ENCODE assay signal across 7 mouse cellular contexts in genomic region chrX:7763631-7764393, GRCm38 (mm10). TPM values are rescaled to one million over a fixed set of nuclear protein-coding genes. Genes with fewer than 3 reads are reported as not detected.
DNase-seq lines count a peak whose midpoint lies in the region; ATAC-seq and TF ChIP-seq lines count a peak whose summit lies in the region.

No protein-coding gene starts in this region.

- no peak for ATAC-seq in embryonic facial prominence, embryonic 12.5 days (ENCODE audit: insufficient number of reproducible peaks, insufficient read depth, low FRiP score, low TSS enrichment)
- ATAC-seq in limb, embryonic 11.5 days (ENCODE audit: insufficient number of reproducible peaks, low FRiP score, low TSS enrichment, low read depth), result no peak
- peak; percentile 15; the same call in 1 of the 2 replicates for ATAC-seq in midbrain, embryonic 11.5 days (ENCODE audit: low FRiP score)

- no peak overlapping the region for H3K27ac ChIP-seq in embryonic facial prominence, embryonic 12.5 days
- no peak overlapping the region for H3K27ac ChIP-seq in limb, embryonic 11.5 days (replicated peaks; ENCODE audit: low read depth, low read length)
- H3K27ac ChIP-seq in midbrain, embryonic 11.5 days (ENCODE audit: low read depth, low read length), result no peak overlapping the region

- H3K27me3 ChIP-seq in E14TG2a.4 (ENCODE audit: insufficient read depth, low read length), result no peaks in the 10 kb centered on the region
- H3K27me3 ChIP-seq in embryonic facial prominence, embryonic 12.5 days, result no peaks in the 10 kb centered on the region
- H3K27me3 ChIP-seq in limb, embryonic 11.5 days (ENCODE audit: control insufficient read depth, insufficient read depth, low read length), result no peaks in the 10 kb centered on the region
- no peaks in the 10 kb centered on the region for H3K27me3 ChIP-seq in midbrain, embryonic 11.5 days (ENCODE audit: control insufficient read depth, insufficient read depth, low read length)

- intact Hi-C loops in heart, postnatal 36 days (cut with DNase I), result loop anchor here (2.0 kb wide), 1 partner anchor 13 kb away; no protein-coding TSS in a partner anchor

- 20% methylated on average over 22 of the region's 22 CpGs for WGBS in embryonic facial prominence, embryonic 12.5 days
- 10% methylated on average over 21 of the region's 22 CpGs for WGBS in limb, embryonic 11.5 days
- 12% methylated on average over 22 of the region's 22 CpGs for WGBS in midbrain, embryonic 11.5 days

- peaks cover 29% of the 10 kb centered on the region for H3K36me3 ChIP-seq in E14TG2a.4 (ENCODE audit: insufficient read depth, low read length)
- 0 out of 2 replicates have a peak, but pooled peaks cover 7% of the 10 kb centered on the region for H3K36me3 ChIP-seq in embryonic facial prominence, embryonic 12.5 days
- no peaks in the 10 kb centered on the region for H3K36me3 ChIP-seq in limb, embryonic 11.5 days (ENCODE audit: control insufficient read depth, insufficient read depth, low read length)
- no peaks in the 10 kb centered on the region; the same call in 1 of the 2 replicates for H3K36me3 ChIP-seq in midbrain, embryonic 11.5 days (ENCODE audit: control insufficient read depth, insufficient read depth, low read length)

- peak overlapping the region; percentile 91 for H3K4me3 ChIP-seq in E14TG2a.4 (replicated peaks; ENCODE audit: low read length)
- H3K4me3 ChIP-seq in embryonic facial prominence, embryonic 12.5 days, result peak overlapping the region; percentile 62
- peak overlapping the region; percentile 63 for H3K4me3 ChIP-seq in limb, embryonic 11.5 days (ENCODE audit: low read depth, low read length)
- peak overlapping the region; percentile 63 for H3K4me3 ChIP-seq in midbrain, embryonic 11.5 days (ENCODE audit: low read depth, low read length)

- TF ChIP-seq CTCF in E14TG2a.4 (conservative IDR thresholded peaks at IDR 0.05; ENCODE audit: low read length), result no peak

- H3K4me1 ChIP-seq in E14TG2a.4 (replicated peaks; ENCODE audit: low read depth, low read length), result peaks cover 30% of the 10 kb centered on the region
- no peaks in the 10 kb centered on the region for H3K4me1 ChIP-seq in embryonic facial prominence, embryonic 12.5 days
- no peaks in the 10 kb centered on the region for H3K4me1 ChIP-seq in limb, embryonic 11.5 days (ENCODE audit: control insufficient read depth, insufficient read depth, low read length)
- H3K4me1 ChIP-seq in midbrain, embryonic 11.5 days (ENCODE audit: control insufficient read depth, insufficient read depth, low read length), result peaks cover 10% of the 10 kb centered on the region

- peak; percentile 29 for DNase-seq in A20 (ENCODE audit: low read depth, low spot score)
- peak; percentile 23 to 53 for DNase-seq in heart, postnatal 36 days
- DNase-seq in limb, embryonic 11.5 days (ENCODE audit: low spot score), result peak; percentile 31
- peak; percentile 88 for DNase-seq in midbrain, embryonic 11.5 days (ENCODE audit: low spot score, missing footprints)
- DNase-seq in testis, postnatal 10 days (ENCODE audit: low spot score), result peak; percentile 64

- peak overlapping the region; percentile 65 for H3K9ac ChIP-seq in embryonic facial prominence, embryonic 12.5 days
- H3K9ac ChIP-seq in limb, embryonic 11.5 days (ENCODE audit: low read length), result peak overlapping the region; percentile 3
- H3K9ac ChIP-seq in midbrain, embryonic 11.5 days (ENCODE audit: low read length), result peak overlapping the region; percentile 63

- peak overlapping the region; percentile 64 for H3K4me2 ChIP-seq in embryonic facial prominence, embryonic 12.5 days (replicated peaks)
- H3K4me2 ChIP-seq in limb, embryonic 11.5 days (ENCODE audit: low read depth, severe bottlenecking), result peak overlapping the region; percentile 60
- peak overlapping the region; percentile 62 for H3K4me2 ChIP-seq in midbrain, embryonic 11.5 days

- H3K9me3 ChIP-seq in E14TG2a.4 (ENCODE audit: low read length), result no peaks in the 10 kb centered on the region
- H3K9me3 ChIP-seq in embryonic facial prominence, embryonic 12.5 days, result no peaks in the 10 kb centered on the region
- no peaks in the 10 kb centered on the region for H3K9me3 ChIP-seq in limb, embryonic 11.5 days (ENCODE audit: control insufficient read depth, low read length)
- H3K9me3 ChIP-seq in midbrain, embryonic 11.5 days (ENCODE audit: control insufficient read depth, low read length), result no peaks in the 10 kb centered on the region

RNA-seq across cellular contexts. Expression of gene Tfe3, which starts 1.5 kb away (rescaled TPM):
- 31.8 and 32.1 TPM in 2 replicates for polyA plus RNA-seq in embryonic facial prominence, embryonic 12.5 days (2016; fragmentation: Nextera tagmentation; extraction: Ambion mirVana)
- 10 to 100 TPM; 14.3 to 17.3 TPM for total RNA-seq in heart, postnatal 36 days (2021)
- polyA plus RNA-seq in limb, embryonic 11.5 days (2014; fragmentation: Nextera tagmentation; extraction: Ambion mirVana), result 17.7 and 20.6 TPM in 2 replicates
- 19.4 and 20.6 TPM in 2 replicates for polyA plus RNA-seq in midbrain, embryonic 11.5 days (2014; fragmentation: Nextera tagmentation; extraction: Ambion mirVana)

RNA-seq across cellular contexts. Expression of gene Ccdc120, which starts 13.1 kb away (rescaled TPM):
- 18.9 and 27.5 TPM in 2 replicates for polyA plus RNA-seq in embryonic facial prominence, embryonic 12.5 days (2016; fragmentation: Nextera tagmentation; extraction: Ambion mirVana)
- total RNA-seq in heart, postnatal 36 days (2021), result 1 to 10 TPM in 1 of 2 experiments, under 1 TPM in 1; 0.42 to 1.8 TPM
- polyA plus RNA-seq in limb, embryonic 11.5 days (2014; fragmentation: Nextera tagmentation; extraction: Ambion mirVana), result 21.4 and 22.8 TPM in 2 replicates
- 15.8 and 24.1 TPM in 2 replicates for polyA plus RNA-seq in midbrain, embryonic 11.5 days (2014; fragmentation: Nextera tagmentation; extraction: Ambion mirVana)

RNA-seq across cellular contexts. Expression of gene Gripap1, which starts 25.8 kb away (rescaled TPM):
- polyA plus RNA-seq in embryonic facial prominence, embryonic 12.5 days (2016; fragmentation: Nextera tagmentation; extraction: Ambion mirVana), result 50.4 and 53.5 TPM in 2 replicates
- total RNA-seq in heart, postnatal 36 days (2021), result 10 to 100 TPM; 25.1 to 25.4 TPM
- polyA plus RNA-seq in limb, embryonic 11.5 days (2014; fragmentation: Nextera tagmentation; extraction: Ambion mirVana), result 34.4 and 41.7 TPM in 2 replicates
- polyA plus RNA-seq in midbrain, embryonic 11.5 days (2014; fragmentation: Nextera tagmentation; extraction: Ambion mirVana), result 51.7 and 52.0 TPM in 2 replicates

RNA-seq across cellular contexts. Expression of gene Praf2, which starts 35.6 kb away (rescaled TPM):
- 69.9 and 71.0 TPM in 2 replicates for polyA plus RNA-seq in embryonic facial prominence, embryonic 12.5 days (2016; fragmentation: Nextera tagmentation; extraction: Ambion mirVana)
- total RNA-seq in heart, postnatal 36 days (2021), result 1 to 10 TPM; 5.4 to 5.7 TPM
- polyA plus RNA-seq in limb, embryonic 11.5 days (2014; fragmentation: Nextera tagmentation; extraction: Ambion mirVana), result 85.7 and 99.5 TPM in 2 replicates
- polyA plus RNA-seq in midbrain, embryonic 11.5 days (2014; fragmentation: Nextera tagmentation; extraction: Ambion mirVana), result 97.5 and 106 TPM in 2 replicates

RNA-seq across cellular contexts. Expression of gene Gm45208, which starts 41.8 kb away (rescaled TPM):
- not detected in 2 replicates for polyA plus RNA-seq in embryonic facial prominence, embryonic 12.5 days (2016; fragmentation: Nextera tagmentation; extraction: Ambion mirVana)
- under 1 TPM in 1 of 2 experiments, not detected in 1; 0.68 TPM for total RNA-seq in heart, postnatal 36 days (2021)
- not detected in 2 replicates for polyA plus RNA-seq in limb, embryonic 11.5 days (2014; fragmentation: Nextera tagmentation; extraction: Ambion mirVana)
- 0.22 TPM in 1 of 2 replicates, not detected in the other for polyA plus RNA-seq in midbrain, embryonic 11.5 days (2014; fragmentation: Nextera tagmentation; extraction: Ambion mirVana)

Comparison
In these comparisons a context has a peak if more than half of its experiments do, and no peak if none do; other contexts are left out.
1. DNase-seq: peak in every context shown above with its lines; median percentile 88 in midbrain, embryonic 11.5 days; 64 in testis, postnatal 10 days; 38 in heart, postnatal 36 days; 31 in limb, embryonic 11.5 days; 29 in A20.
2. H3K9ac ChIP-seq: peak in every context shown above with its lines; median percentile 65 in embryonic facial prominence, embryonic 12.5 days; 63 in midbrain, embryonic 11.5 days; 3 in limb, embryonic 11.5 days.